Mouse (Mus musculus) adrenal gland, adult 2 months (tissue): ENCODE measurements around the gene Olfr450. TPM values are rescaled to one million over a fixed set of nuclear protein-coding genes. Genes with fewer than 3 reads are reported as not detected.

Experiments
- DNase-seq: peaks from one replicate; pipeline ENCODE4 v3.0.0; 2021
- long read RNA-seq: library from polyadenylated mRNA; stranded (forward); transcript quantifications from one replicate; pipeline ENCODE4 v2.0.0, GENCODE M21; 2021
- polyA plus RNA-seq: library from polyadenylated mRNA; depleted of rRNA; stranded (reverse); fragments of >200 nt; gene quantifications from 2 replicates; pipeline ENCODE4 v1.2.3, GENCODE M21; 2012; rRNA removed
- total RNA-seq, 2 experiments: library from RNA; stranded (reverse); gene quantifications; 2 replicates each; pipeline ENCODE4 v1.2.3; 2021

Gene Olfr450
- not detected for total RNA-seq
- polyA plus RNA-seq, result not detected in 2 replicates
- long read RNA-seq, result 0 reads

GRCm38 (mm10) chr6:42811639-42812038 is at the start of gene Olfr450:
Gene Olfr450, plus strand, starts transcription at chr6:42811939.
- no peak for DNase-seq

- DNase-seq, result no peak
Measured at GRCm38 (mm10) chr6:42777066-42777465, 34.7 kb upstream of the Olfr450 start.

GRCm38 (mm10) chr6:42784793-42785192 is 26.9 kb upstream of the Olfr450 start, which contains the start of gene Olfr452:
Gene Olfr452, plus strand, starts transcription at chr6:42785093.
- no peak for DNase-seq

GRCm38 (mm10) chr6:42790247-42790948 is 21.3 kb upstream of the Olfr450 start:
- no peak for DNase-seq

- DNase-seq, result no peak
Measured at GRCm38 (mm10) chr6:42790949-42791556, 20.7 kb upstream of the Olfr450 start.

- no peak for DNase-seq
Measured at GRCm38 (mm10) chr6:42794982-42795381, 16.8 kb upstream of the Olfr450 start.

- DNase-seq, result no peak
Measured at GRCm38 (mm10) chr6:42834084-42834483, 22.3 kb downstream of the Olfr450 start, which contains the start of gene Olfr449. Gene Olfr449, plus strand, starts transcription at chr6:42834384.

GRCm38 (mm10) chr6:42860222-42860819 is 48.6 kb downstream of the Olfr450 start:
- peak; percentile 13 for DNase-seq

Other genes starting within 250 kb of the Olfr450 start
- gene Tcaf3, start 214.2 kb upstream of the Olfr450 start, total RNA-seq, result not detected
- gene Tcaf3, start 214.2 kb upstream of the Olfr450 start, polyA plus RNA-seq, result not detected in 2 replicates
- 10 to 100 TPM; 10.6 to 14.6 TPM for gene Tcaf2, start 166.7 kb upstream of the Olfr450 start, total RNA-seq
- gene Tcaf2, start 166.7 kb upstream of the Olfr450 start, polyA plus RNA-seq, result 1.4 and 3.4 TPM in 2 replicates
- gene Tcaf1, start 101.9 kb upstream of the Olfr450 start, total RNA-seq, result 10 to 100 TPM; 83.0 to 87.0 TPM
- gene Tcaf1, start 101.9 kb upstream of the Olfr450 start, polyA plus RNA-seq, result 19.6 and 21.8 TPM in 2 replicates
- gene Olfr453, start 72.6 kb upstream of the Olfr450 start, total RNA-seq, result not detected
- gene Olfr453, start 72.6 kb upstream of the Olfr450 start, polyA plus RNA-seq, result not detected in 2 replicates
- gene Olfr38, start 55.5 kb upstream of the Olfr450 start, total RNA-seq, result not detected
- gene Olfr38, start 55.5 kb upstream of the Olfr450 start, polyA plus RNA-seq, result not detected in 2 replicates
- gene Olfr452, start 26.8 kb upstream of the Olfr450 start, total RNA-seq, result not detected
- gene Olfr452, start 26.8 kb upstream of the Olfr450 start, polyA plus RNA-seq, result not detected in 2 replicates
- not detected for gene Olfr449, start 22.4 kb downstream of the Olfr450 start, total RNA-seq
- not detected in 2 replicates for gene Olfr449, start 22.4 kb downstream of the Olfr450 start, polyA plus RNA-seq
- gene Olfr448, start 78.5 kb downstream of the Olfr450 start, total RNA-seq, result not detected
- gene Olfr448, start 78.5 kb downstream of the Olfr450 start, polyA plus RNA-seq, result not detected in 2 replicates
- not detected for gene Olfr447, start 96.9 kb downstream of the Olfr450 start, total RNA-seq
- gene Olfr447, start 96.9 kb downstream of the Olfr450 start, polyA plus RNA-seq, result not detected in 2 replicates
- not detected for gene Olfr446, start 109.4 kb downstream of the Olfr450 start, total RNA-seq
- gene Olfr446, start 109.4 kb downstream of the Olfr450 start, polyA plus RNA-seq, result not detected in 2 replicates
- gene Olfr444, start 137.1 kb downstream of the Olfr450 start, total RNA-seq, result not detected
- not detected in 2 replicates for gene Olfr444, start 137.1 kb downstream of the Olfr450 start, polyA plus RNA-seq